Mouse (Mus musculus): ENCODE data around the gene Atad1.
"Not testable (repeated sequence)": the region's sequence is repeated elsewhere in the genome, so short reads cannot be mapped to it uniquely, and the experiment has no call there.

Gene Atad1

GRCm38 (mm10) chr19:32739686-32740085 is at the start of gene Atad1:
Gene Atad1, minus strand, starts transcription at chr19:32739786.
- ATAC-seq (ENCODE audit: low TSS enrichment) = no peak

GRCm38 (mm10) chr19:32788016-32788415 is 48.4 kb upstream of the Atad1 start:
- ATAC-seq (ENCODE audit: low TSS enrichment) = not testable (repeated sequence)

- ATAC-seq (ENCODE audit: low TSS enrichment) = not testable (repeated sequence)
Observed at GRCm38 (mm10) chr19:32787388-32787787, 47.8 kb upstream of the Atad1 start.

- ATAC-seq (ENCODE audit: low TSS enrichment) = no peak
Observed at GRCm38 (mm10) chr19:32781305-32782071, 41.9 kb upstream of the Atad1 start.

GRCm38 (mm10) chr19:32779131-32779530 is 39.5 kb upstream of the Atad1 start:
- no peak for ATAC-seq (ENCODE audit: low TSS enrichment)

- ATAC-seq (ENCODE audit: low TSS enrichment) = no peak
Observed at GRCm38 (mm10) chr19:32778411-32778810, 38.8 kb upstream of the Atad1 start.

- ATAC-seq (ENCODE audit: low TSS enrichment) = no peak
Observed at GRCm38 (mm10) chr19:32762493-32762892, 22.9 kb upstream of the Atad1 start.

GRCm38 (mm10) chr19:32761162-32761561 is 21.6 kb upstream of the Atad1 start:
- ATAC-seq (ENCODE audit: low TSS enrichment) = no peak

GRCm38 (mm10) chr19:32760499-32760898 is 20.9 kb upstream of the Atad1 start:
- no peak for ATAC-seq (ENCODE audit: low TSS enrichment)

- no peak for ATAC-seq (ENCODE audit: low TSS enrichment)
Observed at GRCm38 (mm10) chr19:32759357-32760024, 19.9 kb upstream of the Atad1 start.

- ATAC-seq (ENCODE audit: low TSS enrichment) = no peak
Observed at GRCm38 (mm10) chr19:32758793-32759161, 19.2 kb upstream of the Atad1 start.

- ATAC-seq (ENCODE audit: low TSS enrichment) = peak; percentile 16
Observed at GRCm38 (mm10) chr19:32757831-32758792, 18.5 kb upstream of the Atad1 start.

- ATAC-seq (ENCODE audit: low TSS enrichment) = peak; percentile 53
Observed at GRCm38 (mm10) chr19:32756900-32757725, 17.5 kb upstream of the Atad1 start, which contains the start of gene Pten. Gene Pten, plus strand, starts transcription at chr19:32757497.

- ATAC-seq (ENCODE audit: low TSS enrichment) = peak; percentile 22
Observed at GRCm38 (mm10) chr19:32756636-32756899, 17.0 kb upstream of the Atad1 start.

- peak; percentile 58 for ATAC-seq (ENCODE audit: low TSS enrichment)
Observed at GRCm38 (mm10) chr19:32755792-32756635, 16.4 kb upstream of the Atad1 start.

GRCm38 (mm10) chr19:32755104-32755791 is 15.7 kb upstream of the Atad1 start:
- ATAC-seq (ENCODE audit: low TSS enrichment) = no peak

- no peak for ATAC-seq (ENCODE audit: low TSS enrichment)
Observed at GRCm38 (mm10) chr19:32754188-32755000, 14.8 kb upstream of the Atad1 start.

GRCm38 (mm10) chr19:32753386-32753785 is 13.8 kb upstream of the Atad1 start:
- ATAC-seq (ENCODE audit: low TSS enrichment) = no peak

- no peak for ATAC-seq (ENCODE audit: low TSS enrichment)
Observed at GRCm38 (mm10) chr19:32752357-32752756, 12.8 kb upstream of the Atad1 start.

Measured in frontal cortex, adult (tissue).